Mouse (Mus musculus): ENCODE measurements around the gene Sertad1. TPM values are rescaled to one million over a fixed set of nuclear protein-coding genes. Genes with fewer than 3 reads are reported as not detected.

The Sertad1 gene
- polyA plus RNA-seq, 1 experiment from 2014 or later = 55.6 TPM

DNA sequence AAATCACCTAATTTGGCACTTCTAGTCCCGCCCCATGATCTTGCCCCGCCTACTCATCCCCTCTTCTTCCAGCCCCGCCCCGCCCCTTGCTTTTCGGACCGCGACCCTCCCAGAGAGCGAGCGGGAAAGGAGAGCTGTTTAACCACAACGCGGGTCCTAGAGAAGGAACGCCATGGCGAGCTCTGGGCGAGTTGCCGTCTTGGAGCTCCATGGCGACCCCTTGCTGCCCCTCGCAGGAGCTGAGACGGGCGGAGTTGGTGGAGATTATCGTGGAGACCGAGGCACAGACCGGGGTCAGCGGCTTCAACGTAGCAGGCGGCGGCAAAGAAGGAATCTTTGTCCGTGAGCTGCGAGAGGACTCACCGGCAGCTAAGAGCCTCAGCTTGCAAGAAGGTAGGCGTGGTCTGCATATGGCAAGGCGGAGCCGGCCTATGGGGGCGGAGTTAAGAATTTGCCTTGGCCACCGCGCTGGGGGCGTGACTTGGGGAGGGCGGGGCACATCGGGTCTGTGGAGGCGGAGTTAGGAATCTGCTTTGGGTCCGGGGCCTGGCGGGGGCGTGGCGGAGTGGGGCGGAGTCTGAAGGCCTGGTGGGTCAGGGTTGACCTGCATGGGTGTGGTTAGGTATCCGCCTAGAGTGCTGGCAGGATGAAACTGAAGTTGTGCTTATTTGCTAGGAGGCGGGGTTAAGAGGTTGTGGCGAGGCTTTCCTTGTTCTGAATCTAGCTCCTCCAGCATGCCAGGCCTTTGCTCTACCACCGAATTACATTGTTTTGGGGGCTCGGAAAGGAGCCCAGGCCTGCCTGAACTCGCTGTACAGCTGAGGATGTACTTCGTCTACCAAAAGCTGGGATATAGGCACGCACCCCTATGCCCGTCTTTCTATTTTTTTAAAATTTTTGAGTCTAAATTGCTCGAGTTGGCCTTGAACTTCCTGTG is 21.3 kb downstream of the Sertad1 start:
- WGBS = under 1% methylated on average over 54 of the region's 54 CpGs
- Histone ChIP-seq H3K9ac (ENCODE audit: low read length) (peak overlapping the region; percentile 85), H3K36me3 (ENCODE audit: control insufficient read depth, insufficient read depth, low read length) (no peaks in the 10 kb centered on the region), H3K4me2 (ENCODE audit: low read depth, low read length) (peak overlapping the region; percentile 70), H3K27me3 (ENCODE audit: control insufficient read depth, insufficient read depth, low read depth, low read length) (no peaks in the 10 kb centered on the region), H3K4me1 (replicated peaks; ENCODE audit: control insufficient read depth, insufficient read depth, low read length) (peaks cover 13% of the 10 kb centered on the region), H3K4me3 (ENCODE audit: low read length) (peak overlapping the region; percentile 63), H3K27ac (ENCODE audit: low read length) (peak overlapping the region; percentile 100), H3K9me3 (ENCODE audit: control insufficient read depth, low read length) (no peaks in the 10 kb centered on the region)
- peak; percentile 94 for ATAC-seq (ENCODE audit: low read depth)

DNA sequence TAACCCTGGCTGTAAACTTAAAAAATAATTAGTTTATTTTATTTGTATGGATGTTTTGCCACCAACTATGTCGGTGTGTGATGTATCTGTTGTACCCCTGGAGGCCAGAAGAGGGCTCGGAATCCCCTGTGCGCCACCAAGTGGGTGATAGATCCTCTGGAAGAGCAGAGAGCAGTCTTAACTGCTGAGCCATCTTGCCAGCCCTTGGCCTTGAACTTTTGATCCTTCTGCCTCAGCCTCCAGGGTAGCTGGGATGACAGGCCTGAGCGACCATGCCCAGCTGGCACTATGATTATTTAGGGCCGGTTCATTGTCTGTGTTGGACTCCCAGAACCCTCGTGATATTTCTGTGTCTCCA is 21.9 kb downstream of the Sertad1 start:
- 13% methylated on average over 6 of the region's 6 CpGs for WGBS
- Histone ChIP-seq H3K9me3 (ENCODE audit: control insufficient read depth, low read length) (no peaks in the 10 kb centered on the region), H3K4me3 (ENCODE audit: low read length) (peak overlapping the region; percentile 63), H3K27me3 (ENCODE audit: control insufficient read depth, insufficient read depth, low read depth, low read length) (no peaks in the 10 kb centered on the region), H3K9ac (ENCODE audit: low read length) (peak overlapping the region; percentile 60), H3K4me1 (replicated peaks; ENCODE audit: control insufficient read depth, insufficient read depth, low read length) (peaks cover 13% of the 10 kb centered on the region), H3K4me2 (ENCODE audit: low read depth, low read length) (peak overlapping the region; percentile 70), H3K27ac (ENCODE audit: low read length) (peak overlapping the region; percentile 100), H3K36me3 (ENCODE audit: control insufficient read depth, insufficient read depth, low read length) (no peaks in the 10 kb centered on the region)
- peak; percentile 70 for ATAC-seq (ENCODE audit: low read depth)

DNA sequence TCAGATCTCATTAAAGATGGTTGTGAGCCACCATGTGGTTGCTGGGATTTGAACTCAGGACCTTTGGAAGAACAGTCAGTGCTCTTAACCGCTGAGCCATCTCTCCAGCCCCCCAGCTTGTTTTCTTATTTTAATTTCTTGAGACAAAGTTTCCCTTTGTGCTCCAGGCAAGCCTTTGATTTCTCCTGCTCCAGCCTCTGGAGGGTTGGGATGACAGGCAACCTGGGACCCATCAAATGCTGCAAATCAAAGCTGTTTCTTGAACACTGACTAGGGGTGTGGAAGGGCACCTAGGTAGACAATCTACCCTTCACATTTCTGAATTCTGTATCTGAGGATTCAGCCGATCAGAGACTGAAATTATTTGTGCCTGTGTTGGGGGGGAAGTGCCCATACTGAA is 24.1 kb downstream of the Sertad1 start:
- Histone ChIP-seq H3K9me3 (ENCODE audit: control insufficient read depth, low read length) (no peaks in the 10 kb centered on the region), H3K9ac (ENCODE audit: low read length) (no peak overlapping the region), H3K27me3 (ENCODE audit: control insufficient read depth, insufficient read depth, low read depth, low read length) (no peaks in the 10 kb centered on the region), H3K36me3 (ENCODE audit: control insufficient read depth, insufficient read depth, low read length) (no peaks in the 10 kb centered on the region), H3K27ac (ENCODE audit: low read length) (no peak overlapping the region), H3K4me2 (ENCODE audit: low read depth, low read length) (no peak overlapping the region), H3K4me1 (replicated peaks; ENCODE audit: control insufficient read depth, insufficient read depth, low read length) (peaks cover 13% of the 10 kb centered on the region), H3K4me3 (ENCODE audit: low read length) (no peak overlapping the region)
- ATAC-seq (ENCODE audit: low read depth) = no peak
- WGBS = 95% methylated on average over 2 of the region's 2 CpGs

DNA sequence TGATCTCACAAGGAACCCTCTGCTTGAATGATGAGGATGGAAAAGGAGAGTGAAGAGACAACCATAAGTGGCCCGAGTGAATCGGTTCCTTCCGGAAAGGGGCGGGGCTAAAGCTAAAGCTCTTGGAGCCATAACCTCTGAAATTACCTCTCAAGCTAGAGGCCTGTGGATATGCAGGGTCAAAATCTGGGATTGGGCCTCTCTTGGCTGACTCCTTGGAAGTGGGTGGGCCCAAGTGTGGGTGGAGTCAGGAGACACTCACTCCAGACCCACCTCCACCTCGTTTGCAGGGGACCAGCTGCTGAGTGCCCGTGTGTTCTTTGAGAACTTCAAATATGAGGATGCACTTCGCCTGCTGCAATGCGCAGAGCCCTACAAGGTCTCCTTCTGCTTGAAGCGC is 28.3 kb downstream of the Sertad1 start:
- Histone ChIP-seq H3K27ac (ENCODE audit: low read length) (no peak overlapping the region), H3K4me3 (ENCODE audit: low read length) (no peak overlapping the region), H3K4me1 (replicated peaks; ENCODE audit: control insufficient read depth, insufficient read depth, low read length) (no peaks in the 10 kb centered on the region), H3K4me2 (ENCODE audit: low read depth, low read length) (no peak overlapping the region), H3K9me3 (ENCODE audit: control insufficient read depth, low read length) (peaks cover 4% of the 10 kb centered on the region), H3K27me3 (ENCODE audit: control insufficient read depth, insufficient read depth, low read depth, low read length) (no peaks in the 10 kb centered on the region), H3K36me3 (ENCODE audit: control insufficient read depth, insufficient read depth, low read length) (peaks cover 7% of the 10 kb centered on the region), H3K9ac (ENCODE audit: low read length) (no peak overlapping the region)
- 0 out of 2 replicates have a peak, but pooled peaks have one; percentile 29 for ATAC-seq (ENCODE audit: low read depth)
- 69% methylated on average over 9 of the region's 9 CpGs for WGBS

DNA sequence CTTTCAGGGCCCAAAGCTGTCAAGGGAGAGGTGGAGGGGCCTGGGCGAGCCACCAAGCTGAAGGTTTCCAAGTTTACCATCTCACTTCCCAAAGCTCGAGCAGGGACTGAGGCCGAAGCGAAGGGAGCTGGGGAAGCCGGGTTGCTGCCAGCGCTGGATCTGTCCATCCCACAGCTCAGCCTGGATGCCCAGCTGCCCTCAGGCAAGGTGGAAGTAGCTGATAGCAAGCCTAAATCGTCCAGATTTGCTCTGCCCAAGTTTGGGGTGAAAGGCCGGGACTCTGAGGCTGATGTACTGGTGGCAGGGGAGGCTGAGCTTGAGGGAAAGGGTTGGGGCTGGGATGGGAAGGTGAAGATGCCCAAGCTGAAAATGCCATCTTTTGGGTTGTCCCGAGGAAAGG is 31.6 kb downstream of the Sertad1 start:
- H3K27ac ChIP-seq (ENCODE audit: low read length) = no peak overlapping the region

DNA sequence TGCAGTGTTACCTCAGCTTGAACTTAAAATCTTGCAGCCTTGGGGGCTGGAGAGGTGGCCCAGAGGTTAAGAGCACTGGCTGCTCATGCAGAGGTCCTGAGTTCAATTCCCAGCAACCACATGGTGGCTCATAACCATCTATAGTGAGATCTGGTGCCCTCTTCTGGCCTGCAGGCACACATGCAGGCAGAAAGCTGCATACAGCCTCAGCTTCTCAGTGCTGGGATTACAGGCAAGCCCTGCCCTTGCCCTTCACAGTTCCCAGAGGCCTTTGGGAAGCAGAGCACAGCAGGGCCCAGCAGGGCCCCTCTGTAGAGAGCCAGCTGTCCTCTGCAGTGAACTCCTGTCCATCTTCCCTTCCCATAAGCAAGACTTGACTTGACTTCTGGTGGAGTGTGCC is 33.4 kb downstream of the Sertad1 start:
- Histone ChIP-seq H3K4me1 (replicated peaks; ENCODE audit: control insufficient read depth, insufficient read depth, low read length) (peaks cover 3% of the 10 kb centered on the region), H3K4me2 (ENCODE audit: low read depth, low read length) (no peak overlapping the region), H3K36me3 (ENCODE audit: control insufficient read depth, insufficient read depth, low read length) (peaks cover 7% of the 10 kb centered on the region), H3K9me3 (ENCODE audit: control insufficient read depth, low read length) (peaks cover 5% of the 10 kb centered on the region), H3K9ac (ENCODE audit: low read length) (no peak overlapping the region), H3K27ac (ENCODE audit: low read length) (no peak overlapping the region), H3K4me3 (ENCODE audit: low read length) (no peak overlapping the region), H3K27me3 (ENCODE audit: control insufficient read depth, insufficient read depth, low read depth, low read length) (no peaks in the 10 kb centered on the region)
- no peak for ATAC-seq (ENCODE audit: low read depth)

More for the DNA sequence above, 31.6 kb downstream of the Sertad1 start:
- Histone ChIP-seq H3K36me3 (ENCODE audit: control insufficient read depth, insufficient read depth, low read length) (peaks cover 7% of the 10 kb centered on the region), H3K4me1 (replicated peaks; ENCODE audit: control insufficient read depth, insufficient read depth, low read length) (peaks cover 3% of the 10 kb centered on the region), H3K9ac (ENCODE audit: low read length) (no peak overlapping the region), H3K9me3 (ENCODE audit: control insufficient read depth, low read length) (peaks cover 5% of the 10 kb centered on the region), H3K4me2 (ENCODE audit: low read depth, low read length) (no peak overlapping the region), H3K27me3 (ENCODE audit: control insufficient read depth, insufficient read depth, low read depth, low read length) (no peaks in the 10 kb centered on the region), H3K4me3 (ENCODE audit: low read length) (no peak overlapping the region)
- 83% methylated on average over 9 of the region's 9 CpGs for WGBS
- ATAC-seq (ENCODE audit: low read depth) = no peak

DNA sequence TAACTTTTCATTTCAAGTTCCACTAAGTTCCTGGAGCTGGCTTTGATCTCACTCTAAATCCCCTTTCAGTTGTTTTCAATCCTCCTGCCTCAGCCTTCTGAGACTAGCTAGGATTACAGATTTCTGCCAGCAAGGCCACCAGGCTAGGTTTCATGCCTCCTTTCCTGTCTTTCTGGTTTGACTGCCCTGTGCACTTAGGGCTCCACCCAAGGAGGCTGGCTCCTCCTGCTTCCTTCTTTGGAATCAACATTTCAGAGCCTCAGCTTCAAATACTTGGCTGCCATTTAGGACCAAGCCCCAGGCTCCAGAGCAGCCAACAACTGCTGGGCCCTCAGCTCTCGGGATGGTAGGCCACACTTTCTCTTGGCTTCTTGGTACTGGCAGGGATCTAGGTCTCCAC is 33.9 kb downstream of the Sertad1 start:
- H3K4me3 ChIP-seq (ENCODE audit: low read length) = no peak overlapping the region
- no peak overlapping the region for H3K27ac ChIP-seq (ENCODE audit: low read length)
- H3K9me3 ChIP-seq (ENCODE audit: control insufficient read depth, low read length) = peaks cover 5% of the 10 kb centered on the region
- peaks cover 3% of the 10 kb centered on the region for H3K4me1 ChIP-seq (replicated peaks; ENCODE audit: control insufficient read depth, insufficient read depth, low read length)
- no peak for ATAC-seq (ENCODE audit: low read depth)
- H3K36me3 ChIP-seq (ENCODE audit: control insufficient read depth, insufficient read depth, low read length) = peaks cover 7% of the 10 kb centered on the region
- no peak overlapping the region for H3K9ac ChIP-seq (ENCODE audit: low read length)
- WGBS = 50% methylated on average over 1 of the region's 1 CpGs
- H3K27me3 ChIP-seq (ENCODE audit: control insufficient read depth, insufficient read depth, low read depth, low read length) = no peaks in the 10 kb centered on the region
- no peak overlapping the region for H3K4me2 ChIP-seq (ENCODE audit: low read depth, low read length)

DNA sequence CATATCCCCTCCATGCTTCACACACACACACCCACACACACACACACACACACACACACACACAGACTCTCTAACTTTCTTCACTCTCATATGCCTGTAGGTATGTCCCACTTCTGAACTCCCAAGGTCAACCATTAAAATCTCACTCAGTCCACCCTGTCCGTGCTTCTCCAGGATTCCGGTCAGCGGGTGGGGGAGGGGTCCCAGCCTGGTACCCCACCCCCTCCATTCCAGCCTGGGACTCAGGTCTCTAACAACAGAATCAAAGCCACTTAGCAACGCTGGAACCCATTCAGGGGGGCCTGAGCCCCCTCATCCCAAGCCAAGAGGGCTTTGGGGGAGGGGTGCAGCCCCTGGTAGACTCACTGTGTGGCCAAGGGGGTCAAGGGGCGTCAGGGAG is 36.3 kb downstream of the Sertad1 start, which contains the start of gene Hipk4:
TSS of gene Hipk4 (plus strand) at position 301 of the 400 bp plus-strand sequence.
- WGBS = 39% methylated on average over 5 of the region's 5 CpGs
- Histone ChIP-seq H3K36me3 (ENCODE audit: control insufficient read depth, insufficient read depth, low read length) (peaks cover 4% of the 10 kb centered on the region; the same call in 1 of the 2 replicates), H3K9me3 (ENCODE audit: control insufficient read depth, low read length) (peaks cover 5% of the 10 kb centered on the region), H3K4me1 (replicated peaks; ENCODE audit: control insufficient read depth, insufficient read depth, low read length) (peaks cover 4% of the 10 kb centered on the region), H3K4me2 (ENCODE audit: low read depth, low read length) (no peak within 1 kb of the TSS), H3K9ac (ENCODE audit: low read length) (no peak within 1 kb of the TSS), H3K27ac (ENCODE audit: low read length) (no peak within 1 kb of the TSS), H3K4me3 (ENCODE audit: low read length) (no peak within 1 kb of the TSS), H3K27me3 (ENCODE audit: control insufficient read depth, insufficient read depth, low read depth, low read length) (no peaks in the 10 kb centered on the region)
- no peak for ATAC-seq (ENCODE audit: low read depth)

DNA sequence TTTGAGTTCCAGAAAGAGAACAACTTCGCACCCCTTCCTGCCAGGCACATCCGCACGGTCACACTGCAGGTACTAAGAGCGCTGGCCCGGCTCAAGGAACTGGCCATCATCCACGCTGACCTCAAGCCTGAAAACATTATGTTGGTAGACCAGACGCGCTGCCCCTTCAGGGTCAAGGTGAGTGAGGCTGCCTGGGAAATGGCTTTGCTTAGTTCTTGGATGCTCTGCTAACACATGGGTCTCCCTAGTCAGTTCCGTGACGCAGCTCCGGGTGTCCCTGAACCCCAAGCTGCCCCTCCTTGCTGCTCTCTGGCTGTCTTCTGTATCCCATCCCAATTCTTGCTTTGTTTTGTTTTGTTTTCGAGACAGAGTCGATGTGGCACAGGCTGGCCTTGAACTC is 37.1 kb downstream of the Sertad1 start:
- Histone ChIP-seq H3K27ac (ENCODE audit: low read length) (no peak overlapping the region), H3K4me1 (replicated peaks; ENCODE audit: control insufficient read depth, insufficient read depth, low read length) (peaks cover 4% of the 10 kb centered on the region), H3K4me3 (ENCODE audit: low read length) (no peak overlapping the region), H3K4me2 (ENCODE audit: low read depth, low read length) (no peak overlapping the region), H3K9ac (ENCODE audit: low read length) (no peak overlapping the region), H3K27me3 (ENCODE audit: control insufficient read depth, insufficient read depth, low read depth, low read length) (no peaks in the 10 kb centered on the region), H3K36me3 (ENCODE audit: control insufficient read depth, insufficient read depth, low read length) (peaks cover 4% of the 10 kb centered on the region; the same call in 1 of the 2 replicates), H3K9me3 (ENCODE audit: control insufficient read depth, low read length) (peaks cover 5% of the 10 kb centered on the region)
- ATAC-seq (ENCODE audit: low read depth) = no peak
- WGBS = 92% methylated on average over 13 of the region's 13 CpGs

Data from lung, embryonic 16.5 days (tissue).